Mouse (Mus musculus) megakaryocyte, embryonic 14.5 days (primary cell): ENCODE results near the gene Abcc4.

Experiments
- FLI1 ChIP-seq: IDR thresholded peaks from 2 replicates; pipeline ENCODE4 v1.6.1; 2012; ENCODE audit warnings: low read length, inconsistent platforms, mixed read lengths
- GATA1 ChIP-seq: IDR thresholded peaks from 3 replicates; pipeline ENCODE4 v1.6.1; 2012; ENCODE audit warnings: mixed read lengths, low read length, inconsistent platforms, borderline replicate concordance

DNA sequence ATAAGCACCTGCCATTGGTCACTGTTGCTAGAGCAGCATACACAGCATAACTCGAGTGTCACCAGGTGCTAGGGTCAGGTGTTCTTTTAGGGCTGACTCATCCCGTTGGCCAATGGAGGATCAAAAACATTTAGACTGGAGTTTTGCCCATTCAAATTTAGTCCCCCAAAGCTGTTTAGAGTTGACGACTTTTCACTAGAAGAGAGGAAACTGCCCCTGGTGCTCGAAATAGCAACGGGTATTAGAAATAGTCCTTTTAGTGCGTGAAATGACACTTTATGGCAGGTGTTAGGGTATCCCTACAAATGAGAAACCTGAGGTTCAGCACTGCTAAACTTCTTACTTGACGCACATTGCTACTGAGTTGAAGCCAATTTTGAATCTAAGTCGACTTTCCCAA is 265.9 kb downstream of the Abcc4 start:
- TF ChIP-seq GATA1 (no peak), FLI1 (no peak)
